Mouse (Mus musculus) embryonic fibroblast, embryonic 13.5 days (primary cell): ENCODE results near the gene Dcaf8. TPM values are rescaled to one million over a fixed set of nuclear protein-coding genes. Genes with fewer than 3 reads are reported as not detected.

ENCODE experiments used
- H3K27ac ChIP-seq: 2 replicates; pipeline ENCODE4 v1.5.1; 2012; ENCODE audit warnings: low read length, control low read depth, inconsistent platforms; ENCODE audit not compliant: insufficient read depth
- H3K4me1 ChIP-seq: 2 replicates; pipeline ENCODE4 v1.6.1; 2011; ENCODE audit warnings: low read length; ENCODE audit not compliant: control insufficient read depth, insufficient read depth
- H3K4me3 ChIP-seq: 2 replicates; pipeline ENCODE4 v1.5.1; 2011; ENCODE audit warnings: mild to moderate bottlenecking, control low read depth, low read length; ENCODE audit not compliant: insufficient read depth
- CTCF ChIP-seq: IDR thresholded peaks from 2 replicates; pipeline ENCODE4 v1.5.1; 2011; ENCODE audit warnings: mild to moderate bottlenecking, control low read depth, low read length, moderate library complexity, borderline replicate concordance; ENCODE audit not compliant: insufficient read depth
- POLR2A ChIP-seq: IDR thresholded peaks from 2 replicates; pipeline ENCODE4 v1.6.1; 2011; ENCODE audit warnings: low read depth, mild to moderate bottlenecking, control low read depth, low read length, moderate library complexity
- polyA plus RNA-seq: library from polyadenylated mRNA; stranded (reverse); fragments of >200 nt; gene quantifications from 2 replicates; pipeline ENCODE4 v1.2.4, GENCODE M21; 2011; ENCODE audit warnings: low read depth; ENCODE audit not compliant: missing spikeins, insufficient read length

Gene Dcaf8
- polyA plus RNA-seq, 1 experiment: 83.4 TPM

- TF ChIP-seq POLR2A (no peak), CTCF (no peak)
Observed at GRCm38 (mm10) chr1:172201967-172202880, 54.3 kb downstream of the Dcaf8 start.

GRCm38 (mm10) chr1:172202894-172203522, 55.1 kb downstream of the Dcaf8 start:
- Histone ChIP-seq H3K4me1 (peaks cover 25% of the 10 kb centered on the region), H3K4me3 (no peak overlapping the region), H3K27ac (no peak overlapping the region)
- TF ChIP-seq CTCF (no peak), POLR2A (no peak)

More at GRCm38 (mm10) chr1:172201967-172202880, 54.3 kb downstream of the Dcaf8 start:
- peaks cover 25% of the 10 kb centered on the region for H3K4me1 ChIP-seq
- H3K27ac ChIP-seq: no peak overlapping the region
- H3K4me3 ChIP-seq: no peak overlapping the region

- TF ChIP-seq CTCF (no peak), POLR2A (no peak)
- H3K27ac ChIP-seq: no peak overlapping the region
- H3K4me1 ChIP-seq: peaks cover 25% of the 10 kb centered on the region
- H3K4me3 ChIP-seq: 0 out of 2 replicates have a peak overlapping the region, but pooled peaks have one; percentile 1
Observed at GRCm38 (mm10) chr1:172203566-172203965, 55.7 kb downstream of the Dcaf8 start.

- H3K4me1 ChIP-seq: peaks cover 25% of the 10 kb centered on the region
- no peak for TF ChIP-seq CTCF
- no peak for TF ChIP-seq POLR2A
- H3K4me3 ChIP-seq: peak overlapping the region; percentile 7; the same call in 1 of the 2 replicates
- no peak overlapping the region for H3K27ac ChIP-seq
Observed at GRCm38 (mm10) chr1:172204033-172204813, 56.3 kb downstream of the Dcaf8 start.

- no peak for TF ChIP-seq CTCF
- TF ChIP-seq POLR2A: peak; percentile 42; the same call in 1 of the 2 replicates
- peaks cover 25% of the 10 kb centered on the region for H3K4me1 ChIP-seq
- peak overlapping the region; percentile 79 for H3K4me3 ChIP-seq
Observed at GRCm38 (mm10) chr1:172204814-172205740, 57.2 kb downstream of the Dcaf8 start.

GRCm38 (mm10) chr1:172205741-172206087, 57.8 kb downstream of the Dcaf8 start:
- Histone ChIP-seq H3K27ac (peak overlapping the region; percentile 57), H3K4me1 (peaks cover 25% of the 10 kb centered on the region), H3K4me3 (peak overlapping the region; percentile 79)
- no peak; the same call in 1 of the 2 replicates for TF ChIP-seq POLR2A
- TF ChIP-seq CTCF: no peak

More at GRCm38 (mm10) chr1:172204814-172205740, 57.2 kb downstream of the Dcaf8 start:
- H3K27ac ChIP-seq: peak overlapping the region; percentile 57

GRCm38 (mm10) chr1:172206141-172206917, 58.4 kb downstream of the Dcaf8 start, which contains the start of gene Pea15a:
Pea15a (minus strand) TSS chr1:172206804.
- TF ChIP-seq CTCF: no peak
- TF ChIP-seq POLR2A: peak; percentile 79
- Histone ChIP-seq H3K4me3 (peak within 1 kb of the TSS; percentile 79), H3K27ac (peak within 1 kb of the TSS; percentile 57), H3K4me1 (peaks cover 19% of the 10 kb centered on the region)

GRCm38 (mm10) chr1:172207111-172207584, 59.3 kb downstream of the Dcaf8 start:
- H3K27ac ChIP-seq: no peak overlapping the region
- no peak overlapping the region; the same call in 1 of the 2 replicates for H3K4me3 ChIP-seq
- peaks cover 15% of the 10 kb centered on the region for H3K4me1 ChIP-seq
- TF ChIP-seq CTCF: no peak
- TF ChIP-seq POLR2A: no peak
